Mouse (Mus musculus) urinary bladder, postnatal 36 days (tissue): ENCODE results near the gene Hoga1.
"Not testable (repeated sequence)": the region's sequence is repeated elsewhere in the genome, so short reads cannot be mapped to it uniquely, and the experiment has no call there.

Experiments
- DNase-seq, 2 experiments: peaks; one replicate each; pipeline ENCODE4 v3.0.0; 2022; ENCODE audit warnings: low spot score in 2 of 2, mixed read lengths in 1 of 2

Gene Hoga1

GRCm38 (mm10) chr19:42068441-42069240, 23.2 kb downstream of the Hoga1 start:
- DNase-seq = no peak

- peak in 1 of 2 experiments; percentile 25 for DNase-seq
Observed at GRCm38 (mm10) chr19:42069241-42069525, 23.8 kb downstream of the Hoga1 start.

GRCm38 (mm10) chr19:42071221-42071620, 25.8 kb downstream of the Hoga1 start:
- no peak for DNase-seq

- DNase-seq = no peak
Observed at GRCm38 (mm10) chr19:42071886-42072608, 26.6 kb downstream of the Hoga1 start.

GRCm38 (mm10) chr19:42072802-42073201, 27.4 kb downstream of the Hoga1 start:
- no peak for DNase-seq

GRCm38 (mm10) chr19:42075051-42075450, 29.6 kb downstream of the Hoga1 start:
- no peak for DNase-seq

GRCm38 (mm10) chr19:42075992-42076391, 30.6 kb downstream of the Hoga1 start:
- DNase-seq = no peak

- DNase-seq = no peak
Observed at GRCm38 (mm10) chr19:42078566-42078965, 33.2 kb downstream of the Hoga1 start.

- DNase-seq = no peak
Observed at GRCm38 (mm10) chr19:42079006-42079405, 33.6 kb downstream of the Hoga1 start.

GRCm38 (mm10) chr19:42079950-42080349, 34.5 kb downstream of the Hoga1 start:
- no peak for DNase-seq

GRCm38 (mm10) chr19:42080469-42080868, 35.1 kb downstream of the Hoga1 start:
- no peak for DNase-seq

GRCm38 (mm10) chr19:42081613-42082012, 36.2 kb downstream of the Hoga1 start:
- DNase-seq = not testable (repeated sequence)

GRCm38 (mm10) chr19:42085690-42086089, 40.3 kb downstream of the Hoga1 start:
- DNase-seq = no peak

GRCm38 (mm10) chr19:42086166-42086565, 40.8 kb downstream of the Hoga1 start, which contains the start of gene Morn4:
Morn4 (minus strand) TSS chr19:42086357.
- DNase-seq = peak; percentile 53 to 69

- DNase-seq = peak; percentile 44 to 46
Observed at GRCm38 (mm10) chr19:42089103-42089747, 43.8 kb downstream of the Hoga1 start.

- peak; percentile 96 to 99 for DNase-seq
Observed at GRCm38 (mm10) chr19:42089748-42090595, 44.6 kb downstream of the Hoga1 start, which contains the start of gene Pi4k2a. Pi4k2a (plus strand) TSS chr19:42090470.

- no peak for DNase-seq
Observed at GRCm38 (mm10) chr19:42090637-42091141, 45.3 kb downstream of the Hoga1 start.

- DNase-seq = no peak
Observed at GRCm38 (mm10) chr19:42099406-42099805, 54.0 kb downstream of the Hoga1 start.

GRCm38 (mm10) chr19:42104681-42105080, 59.3 kb downstream of the Hoga1 start:
- no peak for DNase-seq

GRCm38 (mm10) chr19:42115783-42116335, 70.4 kb downstream of the Hoga1 start:
- no peak for DNase-seq

GRCm38 (mm10) chr19:42118142-42118541, 72.7 kb downstream of the Hoga1 start:
- DNase-seq = no peak
